Mouse (Mus musculus): ENCODE measurements around the gene Atrnl1. TPM values are rescaled to one million over a fixed set of nuclear protein-coding genes. Genes with fewer than 3 reads are reported as not detected.

Atrnl1 gene
- 2.7 and 2.9 TPM in 2 replicates for polyA plus RNA-seq (2015; fragmentation: Nextera tagmentation; extraction: Ambion mirVana)

DNA sequence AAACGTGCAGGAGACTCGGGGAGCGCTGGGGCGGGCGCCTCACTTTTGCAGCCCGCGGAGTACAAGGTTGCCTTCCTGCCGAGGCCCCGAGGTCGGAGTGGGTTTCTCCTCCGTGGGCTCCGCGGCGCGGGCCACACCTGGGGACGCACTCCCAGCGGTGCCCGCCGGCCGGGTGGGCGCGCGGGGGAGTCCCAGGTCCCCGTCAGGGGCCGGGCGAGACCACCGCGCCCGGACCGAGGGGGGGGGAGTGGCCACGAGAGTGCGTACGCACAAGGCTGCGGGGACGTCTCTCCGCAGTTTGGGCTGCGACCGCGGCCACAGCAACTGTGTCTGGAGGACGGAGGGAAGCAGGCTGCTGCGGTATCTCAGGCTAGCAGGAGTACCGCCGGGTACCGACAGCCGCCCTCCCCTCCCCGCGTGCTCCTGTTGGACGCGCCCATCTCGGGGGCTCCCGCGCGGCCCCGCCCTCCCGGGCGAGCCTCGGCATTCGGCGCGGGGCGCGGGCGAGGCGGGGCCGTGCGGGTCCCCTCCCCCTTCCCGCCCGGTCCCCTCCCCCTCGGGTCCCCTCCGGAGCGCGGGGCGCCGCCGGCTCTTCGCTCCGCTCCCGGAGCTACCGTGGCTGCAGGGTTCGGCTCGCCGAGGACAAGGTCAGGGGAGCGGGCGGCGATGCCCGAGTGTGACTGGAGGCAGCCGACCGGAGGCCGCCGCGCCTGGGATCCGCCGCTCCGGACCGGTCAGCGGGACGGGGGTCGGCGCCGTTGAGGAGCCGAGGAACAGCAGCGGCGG, at the start of gene Atrnl1:
TSS of gene Atrnl1 (plus strand) at position 559 of the 786 bp plus-strand sequence.

Small RNA genes within 50 kb of the gene (microRNA-seq; reads per million reads assigned to microRNA genes)
- not detected for gene Mir5623

Other genes with a start within 250 kb of the Atrnl1 start
- 11.5 and 12.9 TPM in 2 replicates for gene Trub1, start 158.1 kb upstream of the Atrnl1 start, polyA plus RNA-seq (2015; fragmentation: Nextera tagmentation; extraction: Ambion mirVana)

All from urinary bladder, postnatal 0 days (tissue).